Mouse (Mus musculus): ENCODE data around the gene Iqce. TPM values are rescaled to one million over a fixed set of nuclear protein-coding genes. Genes with fewer than 3 reads are reported as not detected.

Gene Iqce
- total and polyA plus RNA-seq, 3 experiments = 2.2 to 11.2 (median 5.3) TPM

GRCm38 (mm10) chr5:140688434-140688833, 13.7 kb downstream of the Iqce start:
- Histone ChIP-seq H3K9me3 (replicated peaks; ENCODE audit: low read length) (no peaks in the 10 kb centered on the region), H3K36me3 (replicated peaks in 1 of 2; ENCODE audit: control insufficient read depth in 1 of 2, insufficient read depth in 1 of 2, low read length in 1 of 2) (peaks cover 18 to 65% of the 10 kb centered on the region in 2 experiments), H3K4me3 (replicated peaks in 1 of 3; ENCODE audit: low read depth in 2 of 3, low read length in 2 of 3, poor library complexity in 1 of 3) (no peak overlapping the region), H3K79me2 (replicated peaks; ENCODE audit: control insufficient read depth, extremely low read depth, insufficient read depth, poor library complexity, severe bottlenecking) (no peaks in the 10 kb centered on the region), H3K4me1 (ENCODE audit: control insufficient read depth in 1 of 2, insufficient read depth in 2 of 2) (peaks cover 0 to 4% of the 10 kb centered on the region in 2 experiments; a peak in 2 of 4 replicates), H3K27me3 (replicated peaks) (no peaks in the 10 kb centered on the region), H3K9ac (ENCODE audit: insufficient read depth, low read depth) (no peak overlapping the region), H3K27ac (ENCODE audit: insufficient read depth, low read depth) (no peak overlapping the region), H3K4me2 (ENCODE audit: insufficient read depth, low read depth, poor library complexity, severe bottlenecking) (no peak overlapping the region)
- dilution Hi-C loops (cut with MboI; ENCODE audit: extremely low pct_ligation_motif_present, extremely low pct_unique_long_range_greater_than_20kb, low sequenced_read_pairs) = no loop called here
- in situ Hi-C loops (cut with MboI; ENCODE audit: low pct_ligation_motif_present, low pct_unique_long_range_greater_than_20kb, low sequenced_read_pairs) = no loop called here
- no peak for DNase-seq (ENCODE audit: extremely low read depth)
- TF ChIP-seq JUND (conservative IDR thresholded peaks at IDR 0.05; ENCODE audit: low read depth, low read length) = no peak
- TF ChIP-seq JUN (IDR thresholded peaks at IDR 0.05; ENCODE audit: insufficient read depth, low read depth, low read length) = no peak
- no peak for TF ChIP-seq GABPA (IDR thresholded peaks at IDR 0.05; ENCODE audit: insufficient replicate concordance, low read depth, low read length)
- no peak for TF ChIP-seq CHD1 (IDR thresholded peaks at IDR 0.05; ENCODE audit: low read depth, low read length)

GRCm38 (mm10) chr5:140684343-140685148, 17.6 kb downstream of the Iqce start:
- no peak overlapping the region for H3K4me2 ChIP-seq (ENCODE audit: insufficient read depth, low read depth, poor library complexity, severe bottlenecking)
- peaks cover 14 to 58% of the 10 kb centered on the region in 2 experiments for H3K36me3 ChIP-seq (replicated peaks in 1 of 2; ENCODE audit: control insufficient read depth in 1 of 2, insufficient read depth in 1 of 2, low read length in 1 of 2)
- no peak overlapping the region for H3K9ac ChIP-seq (ENCODE audit: insufficient read depth, low read depth)
- H3K4me1 ChIP-seq (ENCODE audit: control insufficient read depth in 1 of 2, insufficient read depth in 2 of 2) = peaks cover 0 to 6% of the 10 kb centered on the region in 2 experiments; a peak in 2 of 4 replicates
- peak; percentile 79 to 80 for TF ChIP-seq CTCF (conservative IDR thresholded peaks at IDR 0.05 in 1 of 2, IDR thresholded peaks at IDR 0.05 in 1 of 2; ENCODE audit: low read depth in 2 of 2, low read length in 2 of 2)
- peak; percentile 65 for TF ChIP-seq SMC3 (IDR thresholded peaks at IDR 0.05; ENCODE audit: low read depth, low read length)
- TF ChIP-seq RAD21 (IDR thresholded peaks at IDR 0.05; ENCODE audit: low read depth, low read length) = peak; percentile 66
- no peak for TF ChIP-seq EP300 (IDR thresholded peaks at IDR 0.05; ENCODE audit: low read length)
- TF ChIP-seq ZMIZ1 (IDR thresholded peaks at IDR 0.05; ENCODE audit: low read depth, low read length) = no peak
- no peak for TF ChIP-seq NELFE (IDR thresholded peaks at IDR 0.05; ENCODE audit: low read depth, low read length)
- DNase-seq (ENCODE audit: extremely low read depth) = no peak
- no peaks in the 10 kb centered on the region for H3K79me2 ChIP-seq (replicated peaks; ENCODE audit: control insufficient read depth, extremely low read depth, insufficient read depth, poor library complexity, severe bottlenecking)
- dilution Hi-C loops (cut with MboI; ENCODE audit: extremely low pct_ligation_motif_present, extremely low pct_unique_long_range_greater_than_20kb, low sequenced_read_pairs) = no loop called here
- H3K27ac ChIP-seq (ENCODE audit: insufficient read depth, low read depth) = no peak overlapping the region
- H3K27me3 ChIP-seq (replicated peaks) = no peaks in the 10 kb centered on the region
- H3K9me3 ChIP-seq (replicated peaks; ENCODE audit: low read length) = no peaks in the 10 kb centered on the region
- in situ Hi-C loops (cut with MboI; ENCODE audit: low pct_ligation_motif_present, low pct_unique_long_range_greater_than_20kb, low sequenced_read_pairs) = no loop called here
- no peak overlapping the region for H3K4me3 ChIP-seq (replicated peaks in 1 of 3; ENCODE audit: low read depth in 2 of 3, low read length in 2 of 3, poor library complexity in 1 of 3)

GRCm38 (mm10) chr5:140682113-140682512, 20.1 kb downstream of the Iqce start:
- TF ChIP-seq TBP (conservative IDR thresholded peaks at IDR 0.05; ENCODE audit: low read depth, low read length) (no peak), MAZ (IDR thresholded peaks at IDR 0.05; ENCODE audit: low read depth, low read length) (no peak), JUN (IDR thresholded peaks at IDR 0.05; ENCODE audit: insufficient read depth, low read depth, low read length) (no peak), MAFK (IDR thresholded peaks at IDR 0.05; ENCODE audit: insufficient replicate concordance, low read length) (no peak), ELF1 (IDR thresholded peaks at IDR 0.05; ENCODE audit: low read depth, low read length) (no peak), RAD21 (IDR thresholded peaks at IDR 0.05; ENCODE audit: low read depth, low read length) (no peak), JUND (conservative IDR thresholded peaks at IDR 0.05; ENCODE audit: low read depth, low read length) (no peak), ETS1 (conservative IDR thresholded peaks at IDR 0.05; ENCODE audit: low read depth, low read length) (no peak), USF1 (IDR thresholded peaks at IDR 0.05; ENCODE audit: low read depth, low read length) (no peak), USF2 (conservative IDR thresholded peaks at IDR 0.05; ENCODE audit: low read depth, low read length) (no peak)
- Histone ChIP-seq H3K9ac (ENCODE audit: insufficient read depth, low read depth) (no peak overlapping the region), H3K4me3 (replicated peaks in 1 of 3; ENCODE audit: low read depth in 2 of 3, low read length in 2 of 3, poor library complexity in 1 of 3) (no peak overlapping the region), H3K4me2 (ENCODE audit: insufficient read depth, low read depth, poor library complexity, severe bottlenecking) (no peak overlapping the region), H3K27me3 (replicated peaks) (no peaks in the 10 kb centered on the region), H3K36me3 (replicated peaks in 1 of 2; ENCODE audit: control insufficient read depth in 1 of 2, insufficient read depth in 1 of 2, low read length in 1 of 2) (peaks cover 2 to 61% of the 10 kb centered on the region in 2 experiments), H3K79me2 (replicated peaks; ENCODE audit: control insufficient read depth, extremely low read depth, insufficient read depth, poor library complexity, severe bottlenecking) (no peaks in the 10 kb centered on the region), H3K9me3 (replicated peaks; ENCODE audit: low read length) (no peaks in the 10 kb centered on the region), H3K27ac (ENCODE audit: insufficient read depth, low read depth) (no peak overlapping the region), H3K4me1 (ENCODE audit: control insufficient read depth in 1 of 2, insufficient read depth in 2 of 2) (peaks cover 0 to 18% of the 10 kb centered on the region in 2 experiments; a peak in 2 of 4 replicates)
- in situ Hi-C loops (cut with MboI; ENCODE audit: low pct_ligation_motif_present, low pct_unique_long_range_greater_than_20kb, low sequenced_read_pairs) (no loop called here), dilution Hi-C loops (cut with MboI; ENCODE audit: extremely low pct_ligation_motif_present, extremely low pct_unique_long_range_greater_than_20kb, low sequenced_read_pairs) (no loop called here)
- no peak for DNase-seq (ENCODE audit: extremely low read depth)
